Mouse (Mus musculus) mouse trophoblast stem cell (cell line): Measurements from ENCODE around the gene Clpp.

Source experiments
- in situ Hi-C, 2 experiments: fragments of 300-500 bp; cut with MseI, MboI; formaldehyde crosslinking; loops; 2 replicates in 1 of 2; 3 replicates in 1 of 2; pipeline ENCODE4 v1.15.1; 2025

Gene Clpp

GRCm38 (mm10) chr17:56990115-56990746, at the start of gene Clpp:
Gene Clpp, plus strand, starts transcription at chr17:56990305.
- in situ Hi-C loops: no loop called here

- in situ Hi-C loops: no loop called here
These were observed 39.2 kb upstream of the Clpp start for GRCm38 (mm10) chr17:56950915-56951314.

GRCm38 (mm10) chr17:56952639-56953038, 37.5 kb upstream of the Clpp start:
- in situ Hi-C loops: no loop called here

- in situ Hi-C loops: no loop called here
These were observed 35.2 kb upstream of the Clpp start for GRCm38 (mm10) chr17:56954871-56955270.

GRCm38 (mm10) chr17:56957763-56958429, 32.2 kb upstream of the Clpp start:
- in situ Hi-C loops: no loop called here

GRCm38 (mm10) chr17:56958667-56959066, 31.4 kb upstream of the Clpp start:
- in situ Hi-C loops: no loop called here

- in situ Hi-C loops: no loop called here
These were observed 28.2 kb upstream of the Clpp start for GRCm38 (mm10) chr17:56961880-56962279.

GRCm38 (mm10) chr17:56962642-56963405, 27.3 kb upstream of the Clpp start:
- in situ Hi-C loops: no loop called here

- in situ Hi-C loops: no loop called here
These were observed 26.5 kb upstream of the Clpp start for GRCm38 (mm10) chr17:56963646-56964045.

- in situ Hi-C loops: no loop called here
These were observed 20.8 kb upstream of the Clpp start for GRCm38 (mm10) chr17:56969321-56969720.

GRCm38 (mm10) chr17:56970081-56970480, 20.0 kb upstream of the Clpp start:
- in situ Hi-C loops: no loop called here

- in situ Hi-C loops: no loop called here
These were observed 16.0 kb upstream of the Clpp start for GRCm38 (mm10) chr17:56973956-56974707.

GRCm38 (mm10) chr17:56974708-56975240, 15.3 kb upstream of the Clpp start:
- in situ Hi-C loops: no loop called here

- in situ Hi-C loops: no loop called here
These were observed 14.7 kb upstream of the Clpp start for GRCm38 (mm10) chr17:56975391-56975790.

GRCm38 (mm10) chr17:56976531-56977390, 13.3 kb upstream of the Clpp start:
- in situ Hi-C loops: no loop called here

- in situ Hi-C loops: no loop called here
These were observed 10.6 kb upstream of the Clpp start for GRCm38 (mm10) chr17:56979524-56979923.

- in situ Hi-C loops: no loop called here
These were observed 9.1 kb upstream of the Clpp start for GRCm38 (mm10) chr17:56981049-56981448.

- in situ Hi-C loops: no loop called here
These were observed 8.1 kb upstream of the Clpp start, which contains the start of gene Acer1 for GRCm38 (mm10) chr17:56982013-56982412. Gene Acer1, minus strand, starts transcription at chr17:56982126.

GRCm38 (mm10) chr17:56984886-56985285, 5.2 kb upstream of the Clpp start:
- in situ Hi-C loops: no loop called here

GRCm38 (mm10) chr17:56985656-56986055, 4.4 kb upstream of the Clpp start:
- in situ Hi-C loops: no loop called here
